Mouse (Mus musculus) hindlimb bud, embryonic 11.5 days (tissue): ENCODE data around the gene Npcd.

Source experiments
- DNase-seq: peaks from one replicate; pipeline ENCODE4 v3.0.0-alpha.2; 2012; ENCODE audit warnings: low read depth, low spot score; ENCODE audit errors: extremely low spot score

Gene Npcd

GRCm38 (mm10) chr15:79804352-79805071 is 29.5 kb downstream of the Npcd start, which contains the start of gene Nptxr:
Gene Nptxr, minus strand, starts transcription at chr15:79804766.
- DNase-seq: no peak

- no peak for DNase-seq
Observed at GRCm38 (mm10) chr15:79803533-79804351, 30.3 kb downstream of the Npcd start.

- no peak for DNase-seq
Observed at GRCm38 (mm10) chr15:79802304-79802703, 31.7 kb downstream of the Npcd start.

- DNase-seq: no peak
Observed at GRCm38 (mm10) chr15:79801646-79802045, 32.4 kb downstream of the Npcd start.

GRCm38 (mm10) chr15:79800701-79801100 is 33.3 kb downstream of the Npcd start:
- no peak for DNase-seq

GRCm38 (mm10) chr15:79798591-79798990 is 35.4 kb downstream of the Npcd start:
- no peak for DNase-seq

GRCm38 (mm10) chr15:79797680-79798079 is 36.4 kb downstream of the Npcd start:
- DNase-seq: no peak

GRCm38 (mm10) chr15:79797096-79797495 is 36.9 kb downstream of the Npcd start:
- no peak for DNase-seq

GRCm38 (mm10) chr15:79796256-79796655 is 37.8 kb downstream of the Npcd start:
- no peak for DNase-seq

- no peak for DNase-seq
Observed at GRCm38 (mm10) chr15:79794173-79794572, 39.9 kb downstream of the Npcd start.

GRCm38 (mm10) chr15:79793076-79793475 is 41.0 kb downstream of the Npcd start:
- DNase-seq: no peak

- no peak for DNase-seq
Observed at GRCm38 (mm10) chr15:79792455-79792854, 41.6 kb downstream of the Npcd start.

- DNase-seq: peak; percentile 60
Observed at GRCm38 (mm10) chr15:79791502-79791901, 42.5 kb downstream of the Npcd start.

- no peak for DNase-seq
Observed at GRCm38 (mm10) chr15:79790905-79791304, 43.1 kb downstream of the Npcd start.

GRCm38 (mm10) chr15:79790111-79790510 is 43.9 kb downstream of the Npcd start:
- no peak for DNase-seq

- no peak for DNase-seq
Observed at GRCm38 (mm10) chr15:79787815-79788214, 46.2 kb downstream of the Npcd start.

- no peak for DNase-seq
Observed at GRCm38 (mm10) chr15:79785056-79785455, 49.0 kb downstream of the Npcd start.

- DNase-seq: no peak
Observed at GRCm38 (mm10) chr15:79777749-79778148, 56.3 kb downstream of the Npcd start, which contains the start of gene Dnal4. Gene Dnal4, minus strand, starts transcription at chr15:79777849.

- DNase-seq: no peak
Observed at GRCm38 (mm10) chr15:79775662-79776061, 58.4 kb downstream of the Npcd start.

GRCm38 (mm10) chr15:79774117-79775027 is 59.7 kb downstream of the Npcd start:
- peak; percentile 95 for DNase-seq

- DNase-seq: no peak
Observed at GRCm38 (mm10) chr15:79770629-79771240, 63.3 kb downstream of the Npcd start.
